8 mouse cellular contexts compared by ENCODE assay signal in genomic region chr8:84207811-84208210, GRCm38 (mm10). TPM values are rescaled to one million over a fixed set of nuclear protein-coding genes. Genes with fewer than 3 reads are reported as not detected.
A peak's percentile ranks its signal among the peaks of the same experiment; 100 is the strongest.
DNase-seq lines count a peak whose midpoint lies in the region; ATAC-seq and TF ChIP-seq lines count a peak whose summit lies in the region.

No protein-coding gene starts in this region.

- H3K36me3 ChIP-seq in intestine, embryonic 15.5 days, result peaks cover 22% of the 10 kb centered on the region; the same call in 1 of the 2 replicates
- peaks cover 21% of the 10 kb centered on the region for H3K36me3 ChIP-seq in liver, postnatal 0 days (replicated peaks; ENCODE audit: insufficient read depth, low read length)
- peaks cover 37% of the 10 kb centered on the region for H3K36me3 ChIP-seq in stomach, embryonic 15.5 days

- H3K27ac ChIP-seq in intestine, embryonic 15.5 days, result peak overlapping the region; percentile 48
- peak overlapping the region; percentile 86 for H3K27ac ChIP-seq in liver, postnatal 0 days (ENCODE audit: low read depth)
- H3K27ac ChIP-seq in stomach, embryonic 15.5 days, result peak overlapping the region; percentile 67

- H3K4me3 ChIP-seq in intestine, embryonic 15.5 days (replicated peaks), result no peak overlapping the region
- no peak overlapping the region for H3K4me3 ChIP-seq in liver, postnatal 0 days (ENCODE audit: low read depth, low read length)
- no peak overlapping the region for H3K4me3 ChIP-seq in stomach, embryonic 15.5 days (replicated peaks)

- no peak for ATAC-seq in intestine, embryonic 15.5 days
- peak; percentile 9; the same call in 1 of the 2 replicates for ATAC-seq in liver, postnatal 0 days
- ATAC-seq in stomach, embryonic 15.5 days (ENCODE audit: insufficient read depth, low FRiP score, low read depth), result no peak

- no peaks in the 10 kb centered on the region for H3K27me3 ChIP-seq in intestine, embryonic 15.5 days (replicated peaks)
- no peaks in the 10 kb centered on the region for H3K27me3 ChIP-seq in liver, postnatal 0 days (ENCODE audit: insufficient read depth, low read length)
- H3K27me3 ChIP-seq in stomach, embryonic 15.5 days (replicated peaks), result no peaks in the 10 kb centered on the region

- peaks cover 30% of the 10 kb centered on the region for H3K4me1 ChIP-seq in intestine, embryonic 15.5 days (replicated peaks)
- H3K4me1 ChIP-seq in liver, postnatal 0 days (ENCODE audit: insufficient read depth), result peaks cover 21% of the 10 kb centered on the region
- H3K4me1 ChIP-seq in stomach, embryonic 15.5 days, result peaks cover 17% of the 10 kb centered on the region; the same call in 1 of the 2 replicates

- H3K9me3 ChIP-seq in intestine, embryonic 15.5 days, result no peaks in the 10 kb centered on the region
- H3K9me3 ChIP-seq in liver, postnatal 0 days (ENCODE audit: low read length), result no peaks in the 10 kb centered on the region
- H3K9me3 ChIP-seq in stomach, embryonic 15.5 days, result no peaks in the 10 kb centered on the region

- H3K4me2 ChIP-seq in intestine, embryonic 15.5 days (replicated peaks), result no peak overlapping the region
- H3K4me2 ChIP-seq in liver, postnatal 0 days (ENCODE audit: low read depth, low read length), result peak overlapping the region; percentile 51
- 0 out of 2 replicates have a peak overlapping the region, but pooled peaks have one; percentile 25 for H3K4me2 ChIP-seq in stomach, embryonic 15.5 days

- no peak for TF ChIP-seq EP300 in liver, postnatal 0 days (IDR thresholded peaks at IDR 0.05; ENCODE audit: low read depth)

- TF ChIP-seq CTCF in liver, postnatal 0 days (IDR thresholded peaks at IDR 0.05; ENCODE audit: low read depth), result no peak

- DNase-seq in urinary bladder, postnatal 14 days (ENCODE audit: low spot score), result peak; percentile 61
- DNase-seq in urinary bladder, adult 18-20 months (ENCODE audit: low spot score in 2 of 2), result no peak
- peak; percentile 62 for DNase-seq in gastrocnemius, postnatal 10 days
- peak; percentile 70 for DNase-seq in liver, postnatal 0 days
- DNase-seq in T-cell, adult 2 months (ENCODE audit: low spot score), result no peak
- DNase-seq in layer of hippocampus, postnatal 36 days, result no peak

- peak overlapping the region; percentile 21; the same call in 1 of the 2 replicates for H3K9ac ChIP-seq in intestine, embryonic 15.5 days
- 0 out of 2 replicates have a peak overlapping the region, but pooled peaks have one; percentile 30 for H3K9ac ChIP-seq in liver, postnatal 0 days (replicated peaks)
- no peak overlapping the region for H3K9ac ChIP-seq in stomach, embryonic 15.5 days

- WGBS in intestine, embryonic 15.5 days, result 56% methylated on average over 7 of the region's 7 CpGs
- 43% methylated on average over 7 of the region's 7 CpGs for WGBS in liver, postnatal 0 days (ENCODE audit: insufficient replicate concordance)
- WGBS in stomach, embryonic 15.5 days, result 59% methylated on average over 7 of the region's 7 CpGs

RNA-seq across cellular contexts. Expression of gene Nanos3, which starts 22.8 kb away (rescaled TPM):
- 1 to 10 TPM; 1.4 to 2.4 TPM for total RNA-seq in gastrocnemius, postnatal 10 days (2021)
- polyA plus RNA-seq in intestine, embryonic 15.5 days (2015; fragmentation: Nextera tagmentation; extraction: Ambion mirVana), result 2.5 and 2.9 TPM in 2 replicates
- polyA plus RNA-seq in liver, postnatal 0 days (2015; fragmentation: Nextera tagmentation; extraction: Ambion mirVana), result 0.34 and 0.79 TPM in 2 replicates
- 1.7 and 2.3 TPM in 2 replicates for polyA plus RNA-seq in stomach, embryonic 15.5 days (2015; fragmentation: Nextera tagmentation; extraction: Ambion mirVana)
- total RNA-seq in layer of hippocampus, postnatal 36 days (2021), result 1 to 10 TPM; 2.2 to 4.9 TPM

RNA-seq across cellular contexts. Expression of gene Zswim4, which starts 29.0 kb away (rescaled TPM):
- 1 to 10 TPM; 7.9 to 8.5 TPM for total RNA-seq in gastrocnemius, postnatal 10 days (2021)
- polyA plus RNA-seq in intestine, embryonic 15.5 days (2015; fragmentation: Nextera tagmentation; extraction: Ambion mirVana), result 9.0 TPM in 2 replicates
- 1.4 and 1.6 TPM in 2 replicates for polyA plus RNA-seq in liver, postnatal 0 days (2015; fragmentation: Nextera tagmentation; extraction: Ambion mirVana)
- polyA plus RNA-seq in stomach, embryonic 15.5 days (2015; fragmentation: Nextera tagmentation; extraction: Ambion mirVana), result 8.9 and 9.7 TPM in 2 replicates
- total RNA-seq in layer of hippocampus, postnatal 36 days (2021), result 10 to 100 TPM; 16.8 to 18.1 TPM

RNA-seq across cellular contexts. Expression of gene D8Ertd738e, which starts 41.7 kb away (rescaled TPM):
- total RNA-seq in gastrocnemius, postnatal 10 days (2021), result 100 to 1,000 TPM; 180 to 184 TPM
- 292 and 312 TPM in 2 replicates for polyA plus RNA-seq in intestine, embryonic 15.5 days (2015; fragmentation: Nextera tagmentation; extraction: Ambion mirVana)
- 189 and 201 TPM in 2 replicates for polyA plus RNA-seq in liver, postnatal 0 days (2015; fragmentation: Nextera tagmentation; extraction: Ambion mirVana)
- polyA plus RNA-seq in stomach, embryonic 15.5 days (2015; fragmentation: Nextera tagmentation; extraction: Ambion mirVana), result 311 and 318 TPM in 2 replicates
- 100 to 1,000 TPM; 131 to 145 TPM for total RNA-seq in layer of hippocampus, postnatal 36 days (2021)

RNA-seq across cellular contexts. Expression of gene Mri1, which starts 49.3 kb away (rescaled TPM):
- 10 to 100 TPM; 16.8 to 20.6 TPM for total RNA-seq in gastrocnemius, postnatal 10 days (2021)
- polyA plus RNA-seq in intestine, embryonic 15.5 days (2015; fragmentation: Nextera tagmentation; extraction: Ambion mirVana), result 72.4 and 77.5 TPM in 2 replicates
- 40.9 and 41.9 TPM in 2 replicates for polyA plus RNA-seq in liver, postnatal 0 days (2015; fragmentation: Nextera tagmentation; extraction: Ambion mirVana)
- 68.9 and 73.2 TPM in 2 replicates for polyA plus RNA-seq in stomach, embryonic 15.5 days (2015; fragmentation: Nextera tagmentation; extraction: Ambion mirVana)
- 10 to 100 TPM; 15.1 to 16.2 TPM for total RNA-seq in layer of hippocampus, postnatal 36 days (2021)

RNA-seq across cellular contexts. Expression of gene 4930432K21Rik, which starts 60.0 kb away (rescaled TPM):
- total RNA-seq in gastrocnemius, postnatal 10 days (2021), result under 1 TPM; 0.32 to 0.54 TPM
- polyA plus RNA-seq in intestine, embryonic 15.5 days (2015; fragmentation: Nextera tagmentation; extraction: Ambion mirVana), result 0.65 and 0.93 TPM in 2 replicates
- 0.24 and 0.29 TPM in 2 replicates for polyA plus RNA-seq in liver, postnatal 0 days (2015; fragmentation: Nextera tagmentation; extraction: Ambion mirVana)
- 0.91 and 1.2 TPM in 2 replicates for polyA plus RNA-seq in stomach, embryonic 15.5 days (2015; fragmentation: Nextera tagmentation; extraction: Ambion mirVana)
- 1 to 10 TPM; 1.7 to 1.8 TPM for total RNA-seq in layer of hippocampus, postnatal 36 days (2021)

Comparison
In these comparisons a context has a peak if more than half of its experiments do, and no peak if none do; other contexts are left out.
1. DNase-seq: peak in urinary bladder, postnatal 14 days (single experiment), gastrocnemius, postnatal 10 days (single experiment) and liver, postnatal 0 days (single experiment); none in urinary bladder, adult 18-20 months (0 of 2), T-cell, adult 2 months (single experiment) and layer of hippocampus, postnatal 36 days (0 of 2).
2. Peak in every context shown above with its lines, with median percentiles within 50 percentile points of each other: H3K27ac ChIP-seq.